Mouse (Mus musculus) megakaryocyte, embryonic 14.5 days (primary cell): ENCODE results near the gene Haus5.

Experiments used
- FLI1 ChIP-seq: IDR thresholded peaks from 2 replicates; pipeline ENCODE4 v1.6.1; 2012; ENCODE audit warnings: low read length, inconsistent platforms, mixed read lengths
- GATA1 ChIP-seq: IDR thresholded peaks from 3 replicates; pipeline ENCODE4 v1.6.1; 2012; ENCODE audit warnings: mixed read lengths, low read length, inconsistent platforms, borderline replicate concordance

DNA sequence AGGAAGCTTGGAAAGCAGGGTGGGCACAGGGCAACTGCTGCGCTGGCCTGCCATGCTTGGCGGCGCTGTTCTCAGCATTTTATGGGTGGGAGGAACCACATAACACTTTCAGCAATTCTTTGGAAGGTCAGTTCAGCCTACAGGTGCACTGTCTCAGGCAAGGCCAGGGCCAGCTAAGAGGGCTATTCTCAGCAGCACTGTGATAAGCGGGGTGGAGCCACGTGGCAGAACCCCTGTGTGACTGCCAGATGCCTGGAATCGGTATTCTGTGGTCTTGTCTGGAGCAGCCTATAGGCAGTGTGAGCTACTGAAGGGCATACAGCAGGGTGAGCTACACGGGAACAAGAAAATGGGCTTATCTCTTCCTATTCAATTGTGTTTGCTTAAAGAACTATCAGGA, 54.8 kb downstream of the Haus5 start:
- TF ChIP-seq GATA1 (no peak), FLI1 (no peak)
